19 mouse cellular contexts compared by ENCODE assay signal in the genomic region with DNA sequence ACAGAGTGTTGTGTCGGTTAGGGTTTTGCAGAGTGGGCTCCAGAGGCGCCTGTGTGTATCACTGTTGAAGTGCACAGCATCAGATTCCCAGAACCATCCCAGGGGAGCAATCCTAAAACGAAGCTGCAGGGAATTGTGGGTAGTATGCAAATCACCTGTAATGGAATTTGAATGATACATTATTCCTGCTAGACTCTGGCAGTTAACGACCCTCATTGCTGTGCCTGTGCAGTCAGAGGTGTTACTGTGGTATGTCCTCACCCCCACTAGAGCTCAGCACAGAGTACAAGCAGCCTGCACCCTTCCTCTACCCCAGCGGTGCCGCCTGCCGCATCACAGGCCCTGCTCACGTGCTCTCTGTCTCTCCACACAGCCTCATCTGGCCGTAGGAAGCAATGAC. TPM values are rescaled to one million over a fixed set of nuclear protein-coding genes. Genes with fewer than 3 reads are reported as not detected.
DNase-seq lines count a peak whose midpoint lies in the region; ATAC-seq lines count a peak whose summit lies in the region.
"Had no signal": no experiment of that assay in that cellular context is flagged by ENCODE, and none has a peak within 500 bp of the region (broad histone marks: within the 10 kb centered on the region; RNA-seq: fewer than 3 reads in every experiment).

No protein-coding gene starts in this region.

- peaks cover 71% of the 10 kb centered on the region for H3K36me3 ChIP-seq in forebrain, embryonic 10.5 days (replicated peaks)
- H3K36me3 ChIP-seq in forebrain, embryonic 11.5 days (ENCODE audit: control insufficient read depth, insufficient read depth, low read length), result no peaks in the 10 kb centered on the region; the same call in 1 of the 2 replicates
- peaks cover 36% of the 10 kb centered on the region for H3K36me3 ChIP-seq in hindbrain, embryonic 12.5 days
- H3K36me3 ChIP-seq in midbrain, embryonic 15.5 days (replicated peaks), result peaks cover 4% of the 10 kb centered on the region; the same call in 1 of the 2 replicates

- H3K27me3 ChIP-seq in forebrain, embryonic 10.5 days (ENCODE audit: poor library complexity, severe bottlenecking), result no peaks in the 10 kb centered on the region
- no peaks in the 10 kb centered on the region for H3K27me3 ChIP-seq in forebrain, embryonic 11.5 days (ENCODE audit: control insufficient read depth, insufficient read depth, low read length)
- no peaks in the 10 kb centered on the region for H3K27me3 ChIP-seq in hindbrain, embryonic 12.5 days
- H3K27me3 ChIP-seq in midbrain, embryonic 15.5 days (replicated peaks), result no peaks in the 10 kb centered on the region
- H3K27me3 ChIP-seq: embryonic facial prominence, embryonic 12.5 days; intestine, embryonic 15.5 days; stomach, embryonic 15.5 days had no signal

- H3K4me2 ChIP-seq in forebrain, embryonic 11.5 days (ENCODE audit: low read depth, low read length, severe bottlenecking), result no peak overlapping the region
- H3K4me2 ChIP-seq in hindbrain, embryonic 12.5 days (replicated peaks), result no peak overlapping the region
- H3K4me2 ChIP-seq in midbrain, embryonic 15.5 days, result no peak overlapping the region
- H3K4me2 ChIP-seq: embryonic facial prominence, embryonic 12.5 days; intestine, embryonic 15.5 days; stomach, embryonic 15.5 days had no signal

- no peak overlapping the region for H3K9ac ChIP-seq in forebrain, embryonic 11.5 days (ENCODE audit: low read length)
- no peak overlapping the region for H3K9ac ChIP-seq in hindbrain, embryonic 12.5 days
- no peak overlapping the region for H3K9ac ChIP-seq in midbrain, embryonic 15.5 days
- H3K9ac ChIP-seq: embryonic facial prominence, embryonic 12.5 days; intestine, embryonic 15.5 days; liver, embryonic 14.5 days; stomach, embryonic 15.5 days had no signal

- no peak overlapping the region for H3K4me3 ChIP-seq in forebrain, embryonic 10.5 days
- H3K4me3 ChIP-seq in forebrain, embryonic 11.5 days (ENCODE audit: low read depth, low read length), result no peak overlapping the region
- H3K4me3 ChIP-seq in hindbrain, embryonic 12.5 days, result no peak overlapping the region
- no peak overlapping the region for H3K4me3 ChIP-seq in midbrain, embryonic 15.5 days
- H3K4me3 ChIP-seq: embryonic facial prominence, embryonic 12.5 days; intestine, embryonic 15.5 days; stomach, embryonic 15.5 days had no signal

- H3K27ac ChIP-seq in forebrain, embryonic 10.5 days, result 0 out of 2 replicates have a peak overlapping the region, but pooled peaks have one; percentile 31
- no peak overlapping the region for H3K27ac ChIP-seq in forebrain, embryonic 11.5 days (ENCODE audit: low read depth, low read length)
- peak overlapping the region; percentile 77 for H3K27ac ChIP-seq in hindbrain, embryonic 12.5 days
- H3K27ac ChIP-seq in midbrain, embryonic 15.5 days, result peak overlapping the region; percentile 77
- H3K27ac ChIP-seq: embryonic facial prominence, embryonic 12.5 days; intestine, embryonic 15.5 days; liver, embryonic 14.5 days; stomach, embryonic 15.5 days had no signal

- H3K9me3 ChIP-seq in forebrain, embryonic 10.5 days, result no peaks in the 10 kb centered on the region
- no peaks in the 10 kb centered on the region for H3K9me3 ChIP-seq in forebrain, embryonic 11.5 days (ENCODE audit: control insufficient read depth, low read length)
- no peaks in the 10 kb centered on the region for H3K9me3 ChIP-seq in hindbrain, embryonic 12.5 days (replicated peaks)
- no peaks in the 10 kb centered on the region for H3K9me3 ChIP-seq in midbrain, embryonic 15.5 days
- H3K9me3 ChIP-seq: embryonic facial prominence, embryonic 12.5 days; intestine, embryonic 15.5 days; stomach, embryonic 15.5 days had no signal

- DNase-seq in forebrain, embryonic 10.5 days (ENCODE audit: extremely low spot score, low spot score), result no peak
- no peak for DNase-seq in forebrain, embryonic 11.5 days (ENCODE audit: low spot score)
- peak; percentile 74 for DNase-seq in R1 (ENCODE audit: low read depth, low spot score)
- DNase-seq in left cerebral cortex, postnatal 14 days (ENCODE audit: low spot score in 2 of 2), result no peak
- no peak for DNase-seq in adrenal gland, adult 2 months
- no peak for DNase-seq in heart, postnatal 36 days
- DNase-seq: adrenal gland, postnatal 25 days; cerebellum, adult 11 months; cerebellum, postnatal 36 days; heart, adult 11 months; kidney, postnatal 14 days; lung, postnatal 14 days; thymus, postnatal 36 days had no signal

- 88% methylated on average over 9 of the region's 9 CpGs for WGBS in forebrain, embryonic 10.5 days
- 87% methylated on average over 9 of the region's 9 CpGs for WGBS in forebrain, embryonic 11.5 days
- 72% methylated on average over 9 of the region's 9 CpGs for WGBS in hindbrain, embryonic 12.5 days
- 68% methylated on average over 9 of the region's 9 CpGs for WGBS in midbrain, embryonic 15.5 days

- intact Hi-C loops in left cerebral cortex, postnatal 14 days (cut with DNase I), result no loop called here
- intact Hi-C loops in heart, postnatal 36 days (cut with DNase I), result no loop called here

- H3K4me1 ChIP-seq in forebrain, embryonic 10.5 days, result peaks cover 29% of the 10 kb centered on the region
- H3K4me1 ChIP-seq in forebrain, embryonic 11.5 days (replicated peaks; ENCODE audit: control insufficient read depth, insufficient read depth, low read length), result no peaks in the 10 kb centered on the region
- H3K4me1 ChIP-seq in hindbrain, embryonic 12.5 days, result peaks cover 17% of the 10 kb centered on the region; the same call in 1 of the 2 replicates
- H3K4me1 ChIP-seq in midbrain, embryonic 15.5 days, result peaks cover 12% of the 10 kb centered on the region; the same call in 1 of the 2 replicates
- H3K4me1 ChIP-seq: embryonic facial prominence, embryonic 12.5 days; intestine, embryonic 15.5 days; stomach, embryonic 15.5 days had no signal

- no peak for ATAC-seq in forebrain, embryonic 11.5 days (replicated peaks; ENCODE audit: low FRiP score)
- ATAC-seq in hindbrain, embryonic 12.5 days (ENCODE audit: low FRiP score), result peak; percentile 81
- peak; percentile 46; the same call in 1 of the 2 replicates for ATAC-seq in midbrain, embryonic 15.5 days (replicated peaks)
- ATAC-seq: intestine, embryonic 15.5 days had no signal

RNA-seq across cellular contexts. Expression of gene Chmp6, which starts 16.2 kb away (rescaled TPM):
- polyA plus RNA-seq in forebrain, embryonic 10.5 days (2016; fragmentation: Nextera tagmentation; extraction: Ambion mirVana), result 114 and 124 TPM in 2 replicates
- polyA plus RNA-seq in forebrain, embryonic 11.5 days (2014; fragmentation: Nextera tagmentation; extraction: Ambion mirVana), result 104 and 107 TPM in 2 replicates
- 91.7 and 99.3 TPM in 2 replicates for polyA plus RNA-seq in hindbrain, embryonic 12.5 days (2016; fragmentation: Nextera tagmentation; extraction: Ambion mirVana)
- 113 and 116 TPM in 2 replicates for polyA plus RNA-seq in midbrain, embryonic 15.5 days (2015; fragmentation: Nextera tagmentation; extraction: Ambion mirVana)
- 10 to 100 TPM; 37.0 to 47.7 TPM for total RNA-seq in left cerebral cortex, postnatal 14 days (2021)
- 10 to 100 TPM; 26.0 to 34.9 TPM for total RNA-seq in adrenal gland, adult 2 months (2021)
- polyA plus RNA-seq in adrenal gland, adult 2 months (2012; rRNA removed), result 56.8 and 66.5 TPM in 2 replicates
- total RNA-seq in heart, postnatal 36 days (2021), result 10 to 100 TPM; 27.9 TPM

RNA-seq across cellular contexts. Expression of gene Baiap2, which starts 45.5 kb away (rescaled TPM):
- polyA plus RNA-seq in forebrain, embryonic 10.5 days (2016; fragmentation: Nextera tagmentation; extraction: Ambion mirVana), result 9.6 and 11.1 TPM in 2 replicates
- polyA plus RNA-seq in forebrain, embryonic 11.5 days (2014; fragmentation: Nextera tagmentation; extraction: Ambion mirVana), result 10.4 and 12.1 TPM in 2 replicates
- 10.6 TPM in 2 replicates for polyA plus RNA-seq in hindbrain, embryonic 12.5 days (2016; fragmentation: Nextera tagmentation; extraction: Ambion mirVana)
- 15.5 and 16.3 TPM in 2 replicates for polyA plus RNA-seq in midbrain, embryonic 15.5 days (2015; fragmentation: Nextera tagmentation; extraction: Ambion mirVana)
- 100 to 1,000 TPM; 197 to 200 TPM for total RNA-seq in left cerebral cortex, postnatal 14 days (2021)
- 10 to 100 TPM; 17.0 to 23.2 TPM for total RNA-seq in adrenal gland, adult 2 months (2021)
- polyA plus RNA-seq in adrenal gland, adult 2 months (2012; rRNA removed), result 42.3 and 46.7 TPM in 2 replicates
- 10 to 100 TPM in 1 of 2 experiments, 1 to 10 TPM in 1; 4.4 to 12.0 TPM for total RNA-seq in heart, postnatal 36 days (2021)
